Mouse (Mus musculus): ENCODE measurements at regions not wholly inside any gene's neighbourhood (a gene's known extent, or its start where the extent isn't known, plus 50 kb on each side); places are given as distances from the start of the nearest gene placed in this dataset.

GRCm38 (mm10) chr9:85114234-85114633 is 198.3 kb upstream of the Gm11114 start:
- Histone ChIP-seq H3K4me3 (replicated peaks; ENCODE audit: extremely low read depth, low read depth, low read length) (no peak overlapping the region), H3K4me1 (ENCODE audit: control insufficient read depth, insufficient read depth, low read length) (no peaks in the 10 kb centered on the region)
- no peak for DNase-seq
- 47% methylated on average over 2 of the region's 2 CpGs for WGBS
- TF ChIP-seq POLR2A (IDR thresholded peaks at IDR 0.05; ENCODE audit: borderline replicate concordance, extremely low read depth, low read depth, low read length) (no peak), CTCF (IDR thresholded peaks at IDR 0.05; ENCODE audit: insufficient read depth, low read length) (no peak)

DNA sequence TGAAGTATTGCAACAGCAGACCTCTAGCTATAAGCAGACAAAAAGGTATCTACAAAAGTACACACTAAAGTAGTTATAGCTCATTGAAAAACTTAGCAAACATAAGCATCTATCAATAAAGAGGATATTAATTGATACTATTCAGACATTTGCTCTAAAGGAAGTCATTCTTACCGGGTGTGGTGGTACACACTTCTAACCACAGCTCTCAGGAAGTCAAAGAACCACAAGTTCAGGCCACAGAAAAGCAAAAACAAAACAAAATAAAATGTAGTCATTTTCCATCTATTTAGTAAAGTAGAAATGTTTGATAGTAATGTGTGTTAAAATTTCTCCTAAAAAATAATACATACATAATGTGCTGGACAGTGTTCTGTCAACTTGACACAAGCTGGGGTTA is 192.5 kb upstream of the Gm11114 start:
- DNase-seq = no peak
- WGBS = 50% methylated on average over 1 of the region's 1 CpGs
- Histone ChIP-seq H3K4me1 (ENCODE audit: control insufficient read depth, insufficient read depth, low read length) (no peaks in the 10 kb centered on the region), H3K4me3 (replicated peaks; ENCODE audit: extremely low read depth, low read depth, low read length) (no peak overlapping the region)
- TF ChIP-seq CTCF (IDR thresholded peaks at IDR 0.05; ENCODE audit: insufficient read depth, low read length) (no peak), POLR2A (IDR thresholded peaks at IDR 0.05; ENCODE audit: borderline replicate concordance, extremely low read depth, low read depth, low read length) (no peak)

- H3K4me3 ChIP-seq (replicated peaks; ENCODE audit: extremely low read depth, low read depth, low read length) = no peak overlapping the region
- no peaks in the 10 kb centered on the region for H3K4me1 ChIP-seq (ENCODE audit: control insufficient read depth, insufficient read depth, low read length)
- TF ChIP-seq POLR2A (IDR thresholded peaks at IDR 0.05; ENCODE audit: borderline replicate concordance, extremely low read depth, low read depth, low read length) = no peak
- TF ChIP-seq CTCF (IDR thresholded peaks at IDR 0.05; ENCODE audit: insufficient read depth, low read length) = no peak
Measured at GRCm38 (mm10) chr9:85121059-85121458, 191.5 kb upstream of the Gm11114 start.

DNA sequence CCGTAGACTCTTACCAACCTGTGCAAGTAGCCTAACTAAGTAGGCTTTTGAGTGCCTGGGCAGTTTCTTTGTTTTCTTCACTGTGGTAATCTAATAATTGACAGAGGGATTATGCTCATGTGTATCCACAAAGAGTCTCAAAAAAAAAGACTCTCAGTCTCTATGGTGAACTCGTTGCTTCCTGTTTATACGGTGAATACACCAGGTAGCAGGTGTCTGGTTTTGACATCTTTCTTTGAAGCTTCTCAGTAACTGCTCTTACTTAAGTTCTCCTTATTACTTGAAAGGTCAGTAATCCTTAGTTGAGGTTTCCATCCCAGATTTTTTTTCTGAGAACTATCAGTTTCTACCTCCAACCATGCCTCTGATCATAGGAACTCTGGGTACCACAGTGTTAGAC is 188.9 kb upstream of the Gm11114 start:
- H3K4me3 ChIP-seq (replicated peaks; ENCODE audit: extremely low read depth, low read depth, low read length) = no peak overlapping the region
- TF ChIP-seq POLR2A (IDR thresholded peaks at IDR 0.05; ENCODE audit: borderline replicate concordance, extremely low read depth, low read depth, low read length) (no peak), CTCF (IDR thresholded peaks at IDR 0.05; ENCODE audit: insufficient read depth, low read length) (no peak)
- WGBS = 74% methylated on average over 3 of the region's 3 CpGs
- DNase-seq = no peak
- H3K4me1 ChIP-seq (ENCODE audit: control insufficient read depth, insufficient read depth, low read length) = no peaks in the 10 kb centered on the region

More at GRCm38 (mm10) chr9:85121059-85121458, 191.5 kb upstream of the Gm11114 start:
- DNase-seq = no peak

- Histone ChIP-seq H3K4me1 (ENCODE audit: control insufficient read depth, insufficient read depth, low read length) (no peaks in the 10 kb centered on the region), H3K4me3 (replicated peaks; ENCODE audit: extremely low read depth, low read depth, low read length) (no peak overlapping the region)
- TF ChIP-seq CTCF (IDR thresholded peaks at IDR 0.05; ENCODE audit: insufficient read depth, low read length) = no peak
- TF ChIP-seq POLR2A (IDR thresholded peaks at IDR 0.05; ENCODE audit: borderline replicate concordance, extremely low read depth, low read depth, low read length) = no peak
- no peak for DNase-seq
- 28% methylated on average over 4 of the region's 4 CpGs for WGBS
Measured at GRCm38 (mm10) chr9:85125775-85126174, 186.8 kb upstream of the Gm11114 start.

DNA sequence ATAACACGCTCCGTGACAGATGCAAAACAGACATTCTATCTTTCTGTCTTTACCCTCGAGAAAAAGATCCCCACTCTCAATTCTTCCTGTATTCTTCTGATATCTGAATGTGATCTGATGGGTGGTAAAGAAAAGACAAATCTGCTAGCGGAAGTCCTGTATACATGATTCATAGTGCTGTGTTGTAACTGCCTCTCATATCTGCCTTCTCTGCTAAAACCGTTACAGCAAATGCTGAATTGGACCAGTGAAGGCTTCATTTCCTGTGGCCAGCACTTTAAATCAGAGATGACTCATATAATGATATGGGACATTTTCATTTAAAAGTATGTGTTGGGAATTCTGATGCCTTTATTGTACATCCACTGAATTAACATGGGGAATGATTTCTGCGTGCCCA is 186.0 kb upstream of the Gm11114 start:
- TF ChIP-seq CTCF (IDR thresholded peaks at IDR 0.05; ENCODE audit: insufficient read depth, low read length) (no peak), POLR2A (IDR thresholded peaks at IDR 0.05; ENCODE audit: borderline replicate concordance, extremely low read depth, low read depth, low read length) (no peak)
- Histone ChIP-seq H3K4me1 (ENCODE audit: control insufficient read depth, insufficient read depth, low read length) (no peaks in the 10 kb centered on the region), H3K4me3 (replicated peaks; ENCODE audit: extremely low read depth, low read depth, low read length) (no peak overlapping the region)
- no peak for DNase-seq
- 63% methylated on average over 6 of the region's 6 CpGs for WGBS

DNA sequence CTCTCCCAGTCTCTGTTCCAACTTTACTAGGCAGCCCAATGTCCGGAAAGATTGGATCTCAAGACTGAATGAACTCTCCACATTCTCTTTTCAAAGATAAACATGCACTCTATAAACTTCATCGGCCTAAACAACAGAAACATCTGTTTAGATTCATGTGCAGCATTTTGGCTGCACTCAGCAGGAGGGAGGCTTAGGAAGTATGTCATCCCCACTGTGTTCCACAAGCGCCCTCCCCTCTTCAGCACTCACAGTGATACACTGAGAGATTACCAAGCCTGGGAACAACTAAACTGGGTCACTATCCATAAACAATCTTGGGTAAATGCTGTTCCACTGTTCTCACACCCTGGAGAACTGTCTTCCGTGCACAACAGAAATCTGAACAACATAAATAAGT is 185.5 kb upstream of the Gm11114 start:
- no peaks in the 10 kb centered on the region for H3K4me1 ChIP-seq (ENCODE audit: control insufficient read depth, insufficient read depth, low read length)
- DNase-seq = no peak
- TF ChIP-seq CTCF (IDR thresholded peaks at IDR 0.05; ENCODE audit: insufficient read depth, low read length) (no peak), POLR2A (IDR thresholded peaks at IDR 0.05; ENCODE audit: borderline replicate concordance, extremely low read depth, low read depth, low read length) (no peak)
- WGBS = 47% methylated on average over 4 of the region's 4 CpGs
- H3K4me3 ChIP-seq (replicated peaks; ENCODE audit: extremely low read depth, low read depth, low read length) = no peak overlapping the region

- 79% methylated on average over 1 of the region's 1 CpGs for WGBS
- Histone ChIP-seq H3K4me1 (ENCODE audit: control insufficient read depth, insufficient read depth, low read length) (peaks cover 1% of the 10 kb centered on the region; the same call in 1 of the 2 replicates), H3K4me3 (replicated peaks; ENCODE audit: extremely low read depth, low read depth, low read length) (no peak overlapping the region)
- TF ChIP-seq POLR2A (IDR thresholded peaks at IDR 0.05; ENCODE audit: borderline replicate concordance, extremely low read depth, low read depth, low read length) = no peak
- TF ChIP-seq CTCF (IDR thresholded peaks at IDR 0.05; ENCODE audit: insufficient read depth, low read length) = no peak
- no peak for DNase-seq
Measured at GRCm38 (mm10) chr9:85134900-85135299, 177.7 kb upstream of the Gm11114 start.

DNA sequence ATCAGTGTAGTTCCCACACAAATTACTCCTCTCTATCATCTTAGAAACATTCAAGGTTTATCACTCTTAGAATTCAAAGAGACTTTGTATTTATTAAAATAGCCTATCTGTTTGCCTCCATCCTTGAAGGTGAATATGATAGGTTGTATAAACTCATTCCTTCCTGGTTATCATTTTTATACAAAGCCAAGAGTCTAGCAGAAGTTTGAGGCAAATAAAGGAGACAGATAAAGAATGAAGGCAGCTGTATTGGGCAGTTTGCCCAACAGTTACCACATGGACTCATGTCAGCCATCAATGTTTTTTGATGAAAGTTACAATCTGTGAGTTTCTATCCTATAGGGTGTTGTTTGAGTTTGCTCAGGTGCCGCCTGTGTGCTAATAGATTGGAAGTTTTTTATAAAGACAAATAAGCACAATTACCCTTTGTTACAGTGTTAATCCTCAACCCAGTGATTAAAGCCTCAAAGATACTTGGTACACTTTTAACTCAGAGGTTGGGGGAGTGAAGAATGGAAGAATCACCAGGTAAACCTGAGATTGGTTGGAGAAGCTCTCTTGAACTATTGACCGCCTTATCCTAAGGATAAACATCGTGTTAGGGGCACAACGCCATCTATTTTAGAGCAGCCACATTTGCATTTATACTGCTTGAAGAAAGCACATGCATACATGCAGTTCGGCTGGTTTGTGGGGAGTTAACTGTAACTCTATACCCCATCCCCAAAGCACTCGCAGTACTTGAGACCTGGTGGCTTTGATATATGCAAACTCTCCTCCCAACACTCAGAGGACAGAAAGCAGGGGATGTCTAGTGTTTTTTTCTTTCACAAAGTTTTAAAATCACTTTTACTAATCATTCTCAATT is 175.6 kb upstream of the Gm11114 start:
- 64% methylated on average over 6 of the region's 6 CpGs for WGBS
- Histone ChIP-seq H3K4me1 (ENCODE audit: control insufficient read depth, insufficient read depth, low read length) (peaks cover 2% of the 10 kb centered on the region; the same call in 1 of the 2 replicates), H3K4me3 (replicated peaks; ENCODE audit: extremely low read depth, low read depth, low read length) (no peak overlapping the region)
- DNase-seq = no peak
- TF ChIP-seq CTCF (IDR thresholded peaks at IDR 0.05; ENCODE audit: insufficient read depth, low read length) = no peak
- TF ChIP-seq POLR2A (IDR thresholded peaks at IDR 0.05; ENCODE audit: borderline replicate concordance, extremely low read depth, low read depth, low read length) = no peak

DNA sequence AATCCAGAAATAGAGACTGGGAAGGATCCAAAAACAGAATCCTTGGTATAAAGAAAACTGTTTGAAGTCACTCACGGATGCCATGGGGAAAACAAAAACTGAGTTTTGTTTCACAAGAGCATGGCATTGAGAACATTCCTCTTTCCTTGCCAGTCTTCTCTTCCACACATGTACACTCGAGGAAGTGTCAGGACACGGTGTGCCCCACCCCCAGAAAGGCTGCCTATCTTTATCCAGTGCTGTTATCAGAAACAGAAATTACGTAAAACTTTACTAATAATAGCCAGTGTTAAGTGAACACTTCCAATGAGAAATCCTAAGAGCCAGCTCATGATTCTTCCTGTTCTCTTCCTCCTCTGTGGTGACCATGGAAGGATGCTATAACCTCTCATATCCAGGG is 172.7 kb upstream of the Gm11114 start:
- WGBS = 13% methylated on average over 4 of the region's 4 CpGs

More for the DNA sequence above, 172.7 kb upstream of the Gm11114 start:
- peaks cover 2% of the 10 kb centered on the region; the same call in 1 of the 2 replicates for H3K4me1 ChIP-seq (ENCODE audit: control insufficient read depth, insufficient read depth, low read length)
- TF ChIP-seq POLR2A (IDR thresholded peaks at IDR 0.05; ENCODE audit: borderline replicate concordance, extremely low read depth, low read depth, low read length) (no peak), CTCF (IDR thresholded peaks at IDR 0.05; ENCODE audit: insufficient read depth, low read length) (no peak)
- no peak for DNase-seq
- H3K4me3 ChIP-seq (replicated peaks; ENCODE audit: extremely low read depth, low read depth, low read length) = no peak overlapping the region
